Mouse (Mus musculus): Measurements from ENCODE around the gene S100a11.

S100a11 gene

GRCm38 (mm10) chr3:93563216-93563615 lies 42.9 kb downstream of the S100a11 start:
- DNase-seq (ENCODE audit: low read depth, low spot score): no peak
- no peaks in the 10 kb centered on the region for H3K27me3 ChIP-seq (ENCODE audit: control insufficient read depth, insufficient read depth, low read length, poor library complexity, severe bottlenecking)
- peaks cover 10% of the 10 kb centered on the region; the same call in 1 of the 2 replicates for H3K36me3 ChIP-seq (ENCODE audit: control insufficient read depth, insufficient read depth, low read length, poor library complexity, severe bottlenecking)

- H3K36me3 ChIP-seq (ENCODE audit: control insufficient read depth, insufficient read depth, low read length, poor library complexity, severe bottlenecking): peaks cover 7% of the 10 kb centered on the region; the same call in 1 of the 2 replicates
- DNase-seq (ENCODE audit: low read depth, low spot score): no peak
- H3K27me3 ChIP-seq (ENCODE audit: control insufficient read depth, insufficient read depth, low read length, poor library complexity, severe bottlenecking): no peaks in the 10 kb centered on the region
These were observed 46.6 kb downstream of the S100a11 start for GRCm38 (mm10) chr3:93566892-93567291.

GRCm38 (mm10) chr3:93567721-93568120 lies 47.4 kb downstream of the S100a11 start:
- peaks cover 7% of the 10 kb centered on the region; the same call in 1 of the 2 replicates for H3K36me3 ChIP-seq (ENCODE audit: control insufficient read depth, insufficient read depth, low read length, poor library complexity, severe bottlenecking)
- no peaks in the 10 kb centered on the region for H3K27me3 ChIP-seq (ENCODE audit: control insufficient read depth, insufficient read depth, low read length, poor library complexity, severe bottlenecking)
- DNase-seq (ENCODE audit: low read depth, low spot score): no peak

GRCm38 (mm10) chr3:93568428-93569040 lies 48.2 kb downstream of the S100a11 start:
- no peaks in the 10 kb centered on the region for H3K27me3 ChIP-seq (ENCODE audit: control insufficient read depth, insufficient read depth, low read length, poor library complexity, severe bottlenecking)
- H3K36me3 ChIP-seq (ENCODE audit: control insufficient read depth, insufficient read depth, low read length, poor library complexity, severe bottlenecking): 0 out of 2 replicates have a peak, but pooled peaks cover 7% of the 10 kb centered on the region
- no peak for DNase-seq (ENCODE audit: low read depth, low spot score)

- no peak for DNase-seq (ENCODE audit: low read depth, low spot score)
- Histone ChIP-seq H3K36me3 (ENCODE audit: control insufficient read depth, insufficient read depth, low read length, poor library complexity, severe bottlenecking) (0 out of 2 replicates have a peak, but pooled peaks cover 7% of the 10 kb centered on the region), H3K27me3 (ENCODE audit: control insufficient read depth, insufficient read depth, low read length, poor library complexity, severe bottlenecking) (no peaks in the 10 kb centered on the region)
These were observed 48.8 kb downstream of the S100a11 start for GRCm38 (mm10) chr3:93569046-93569445.

- DNase-seq (ENCODE audit: low read depth, low spot score): no peak
- no peaks in the 10 kb centered on the region for H3K36me3 ChIP-seq (ENCODE audit: control insufficient read depth, insufficient read depth, low read length, poor library complexity, severe bottlenecking)
- H3K27me3 ChIP-seq (ENCODE audit: control insufficient read depth, insufficient read depth, low read length, poor library complexity, severe bottlenecking): no peaks in the 10 kb centered on the region
These were observed 51.9 kb downstream of the S100a11 start for GRCm38 (mm10) chr3:93572058-93572791.
